Mouse (Mus musculus): ENCODE results near the gene Poln. TPM values are rescaled to one million over a fixed set of nuclear protein-coding genes. Genes with fewer than 3 reads are reported as not detected.

The Poln gene
- polyA plus RNA-seq, 1 experiment from 2014 or later: 0.52 TPM

DNA sequence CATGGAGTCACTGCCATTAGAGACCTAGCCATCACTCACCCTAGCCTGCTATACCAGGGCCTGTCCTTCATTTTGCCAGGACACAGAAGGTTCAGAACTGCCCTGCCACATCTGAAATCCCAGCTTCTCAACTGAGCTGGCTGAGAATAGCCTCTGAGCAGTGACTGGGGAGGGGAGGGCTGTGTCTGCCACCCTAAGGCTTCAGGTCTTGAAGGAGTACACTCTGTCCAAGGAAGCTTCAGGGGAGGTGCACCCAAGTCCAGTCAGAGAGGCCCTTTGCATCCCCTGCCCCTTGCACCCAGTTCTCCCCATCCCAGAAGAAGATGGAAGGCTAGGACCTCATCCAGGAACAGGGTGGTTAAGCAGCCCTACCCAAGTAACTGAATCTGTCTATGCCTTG lies 16.5 kb upstream of the Poln start:
- H3K27ac ChIP-seq (replicated peaks): no peak overlapping the region
- H3K27me3 ChIP-seq (replicated peaks): no peaks in the 10 kb centered on the region
- peaks cover 61% of the 10 kb centered on the region for H3K4me1 ChIP-seq
- peak overlapping the region; percentile 91 for H3K4me3 ChIP-seq (replicated peaks)
- peak overlapping the region; percentile 74 for H3K9ac ChIP-seq (replicated peaks)
- no peaks in the 10 kb centered on the region for H3K9me3 ChIP-seq (replicated peaks)
- peaks cover 24% of the 10 kb centered on the region for H3K36me3 ChIP-seq
- no peak for ATAC-seq (ENCODE audit: low FRiP score)
- H3K4me2 ChIP-seq: peak overlapping the region; percentile 94

DNA sequence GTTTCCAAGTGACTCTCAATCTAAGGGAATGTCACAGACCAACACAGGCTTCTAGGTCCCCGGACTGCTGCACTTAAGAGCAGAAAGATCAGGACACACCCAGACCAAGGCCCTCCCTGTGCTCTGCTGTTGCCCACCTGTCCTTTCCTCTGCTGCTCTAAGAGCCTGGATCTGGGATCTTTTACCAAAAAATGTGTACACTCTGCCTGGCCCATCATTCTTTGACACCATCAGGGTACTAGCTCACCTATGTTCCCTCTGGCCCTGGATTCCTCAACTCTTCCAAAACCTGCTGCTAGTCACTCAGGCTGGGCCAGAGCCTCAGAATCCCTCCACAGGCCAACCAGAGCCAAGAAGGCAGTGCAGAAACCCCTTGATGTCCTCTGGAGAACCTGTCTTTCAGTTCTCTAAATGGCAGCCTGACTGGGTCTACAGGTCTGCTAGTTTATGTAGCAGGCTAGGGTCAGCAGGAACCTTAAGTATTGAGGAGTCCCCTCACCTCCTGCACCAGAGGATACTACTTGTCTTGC lies 15.9 kb upstream of the Poln start:
- WGBS: 88% methylated on average over 1 of the region's 1 CpGs
- no peak for ATAC-seq (ENCODE audit: low FRiP score)
- 0 out of 2 replicates have a peak overlapping the region, but pooled peaks have one; percentile 0 for H3K9ac ChIP-seq (replicated peaks)
- H3K4me2 ChIP-seq: peak overlapping the region; percentile 94
- no peaks in the 10 kb centered on the region for H3K9me3 ChIP-seq (replicated peaks)
- H3K4me3 ChIP-seq (replicated peaks): peak overlapping the region; percentile 91; the same call in 1 of the 2 replicates
- no peaks in the 10 kb centered on the region for H3K27me3 ChIP-seq (replicated peaks)
- H3K4me1 ChIP-seq: peaks cover 61% of the 10 kb centered on the region
- H3K27ac ChIP-seq (replicated peaks): no peak overlapping the region
- H3K36me3 ChIP-seq: peaks cover 30% of the 10 kb centered on the region

DNA sequence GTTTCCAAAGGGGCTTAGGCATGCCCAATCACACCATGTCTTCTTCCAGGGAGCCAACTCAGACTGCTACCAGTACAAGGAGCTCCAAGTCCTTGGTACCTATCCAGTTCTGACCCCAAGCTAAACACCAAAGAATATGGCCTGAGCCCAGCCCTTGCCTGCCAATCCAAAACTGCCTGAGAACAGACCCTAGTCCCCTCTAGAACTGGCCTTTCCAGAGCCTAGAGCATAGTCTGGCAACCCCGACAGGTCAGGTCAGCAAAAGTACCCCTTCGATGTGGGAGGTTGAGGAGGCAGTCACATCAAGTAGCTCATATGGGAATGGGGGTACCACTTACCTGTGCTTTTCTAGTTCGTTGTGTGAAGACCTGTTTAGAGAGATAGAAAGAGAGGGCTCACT lies 14.7 kb upstream of the Poln start:
- Histone ChIP-seq H3K4me1 (peaks cover 57% of the 10 kb centered on the region), H3K9ac (replicated peaks) (no peak overlapping the region), H3K4me2 (0 out of 2 replicates have a peak overlapping the region, but pooled peaks have one; percentile 2), H3K36me3 (peaks cover 38% of the 10 kb centered on the region), H3K9me3 (replicated peaks) (no peaks in the 10 kb centered on the region), H3K4me3 (replicated peaks) (no peak overlapping the region), H3K27ac (replicated peaks) (no peak overlapping the region), H3K27me3 (replicated peaks) (no peaks in the 10 kb centered on the region)
- ATAC-seq (ENCODE audit: low FRiP score): no peak
- WGBS: 85% methylated on average over 3 of the region's 3 CpGs

DNA sequence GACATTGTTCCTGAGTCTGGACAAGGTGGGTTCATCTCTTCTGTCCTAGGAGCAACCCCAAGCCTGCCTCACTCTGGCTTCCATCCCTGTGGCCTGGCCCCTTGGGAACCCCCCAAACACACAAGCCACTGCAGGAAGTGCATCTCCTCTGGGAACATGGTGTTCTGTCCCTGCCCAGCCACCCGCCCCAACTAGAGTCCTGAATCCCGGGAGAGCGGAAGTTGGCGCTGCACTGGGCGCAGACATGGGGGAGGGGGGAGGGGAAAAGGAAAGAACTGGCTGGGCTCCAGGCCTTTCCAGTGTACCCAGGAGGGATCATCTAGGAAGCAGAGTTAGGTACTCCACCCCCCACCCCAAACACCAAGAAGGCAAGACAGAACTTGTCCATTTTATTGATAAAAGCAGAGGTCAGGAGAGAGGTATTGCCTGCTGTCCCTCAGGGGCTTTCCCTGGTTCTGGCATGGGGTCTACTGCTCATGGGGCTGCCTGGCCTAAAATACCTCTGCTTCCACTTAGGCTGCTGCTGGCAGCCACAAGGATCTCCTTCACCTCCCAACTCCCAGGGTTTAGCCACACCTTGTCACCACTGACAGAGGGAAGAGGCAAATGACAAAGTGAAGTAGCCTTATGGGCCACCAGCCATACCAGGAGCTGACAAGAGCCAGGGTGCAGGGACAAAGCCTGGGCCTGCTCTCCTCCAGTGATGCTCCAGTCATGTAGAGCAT lies 14.1 kb upstream of the Poln start:
- ATAC-seq (ENCODE audit: low FRiP score): no peak
- Histone ChIP-seq H3K4me2 (no peak overlapping the region), H3K27me3 (replicated peaks) (no peaks in the 10 kb centered on the region), H3K27ac (replicated peaks) (no peak overlapping the region), H3K36me3 (peaks cover 43% of the 10 kb centered on the region), H3K9ac (replicated peaks) (no peak overlapping the region), H3K9me3 (replicated peaks) (no peaks in the 10 kb centered on the region), H3K4me1 (peaks cover 51% of the 10 kb centered on the region), H3K4me3 (replicated peaks) (no peak overlapping the region)
- WGBS: 60% methylated on average over 5 of the region's 5 CpGs

DNA sequence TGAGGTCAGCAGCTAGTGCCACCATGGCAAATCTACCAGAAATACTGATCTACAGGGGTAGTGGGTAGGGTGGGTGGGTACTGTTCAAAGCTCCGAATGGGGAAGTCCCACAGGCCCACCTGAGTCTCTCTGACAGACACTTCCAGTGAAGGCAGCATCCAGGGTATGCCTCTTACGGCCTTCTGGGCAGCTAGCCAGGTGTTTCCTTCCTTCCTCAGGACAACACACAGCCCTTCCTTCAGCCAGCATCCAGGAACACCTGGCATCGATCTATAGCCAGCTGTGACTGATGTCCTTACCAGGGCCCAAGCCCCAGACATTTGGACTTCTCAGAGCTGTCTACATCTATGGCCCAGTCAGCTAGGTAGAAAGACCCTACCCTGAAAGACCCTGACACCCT lies 13.2 kb upstream of the Poln start:
- WGBS: 79% methylated on average over 3 of the region's 3 CpGs

DNA sequence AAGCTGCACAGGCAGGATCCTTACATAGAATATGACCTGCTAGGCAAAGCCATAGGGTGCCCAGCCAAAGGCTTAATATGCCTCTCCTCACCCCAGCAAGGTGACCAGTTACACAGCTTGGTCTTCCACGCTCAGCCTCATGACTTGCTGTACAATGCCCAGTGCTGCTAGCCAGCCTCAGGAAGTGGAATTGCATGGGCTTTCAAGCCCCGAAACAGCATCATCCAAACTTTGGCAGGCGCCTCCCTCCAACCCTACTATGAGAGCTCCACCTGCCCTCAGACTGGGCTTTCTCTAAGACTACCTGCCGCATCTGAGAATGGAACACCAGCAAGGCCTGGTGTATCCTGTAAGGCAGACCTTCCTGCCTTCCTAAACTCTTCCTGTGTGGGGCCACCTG lies 8.6 kb upstream of the Poln start:
- Histone ChIP-seq H3K4me2 (no peak overlapping the region), H3K9me3 (replicated peaks) (no peaks in the 10 kb centered on the region), H3K4me1 (peaks cover 8% of the 10 kb centered on the region), H3K4me3 (replicated peaks) (no peak overlapping the region), H3K27ac (replicated peaks) (no peak overlapping the region), H3K27me3 (replicated peaks) (no peaks in the 10 kb centered on the region), H3K9ac (replicated peaks) (no peak overlapping the region), H3K36me3 (peaks cover 89% of the 10 kb centered on the region)
- WGBS: 95% methylated on average over 4 of the region's 4 CpGs
- ATAC-seq (ENCODE audit: low FRiP score): no peak

More for the DNA sequence above, 13.2 kb upstream of the Poln start:
- no peak for ATAC-seq (ENCODE audit: low FRiP score)
- Histone ChIP-seq H3K4me1 (peaks cover 49% of the 10 kb centered on the region), H3K4me3 (replicated peaks) (no peak overlapping the region), H3K36me3 (peaks cover 50% of the 10 kb centered on the region), H3K27me3 (replicated peaks) (no peaks in the 10 kb centered on the region), H3K27ac (replicated peaks) (no peak overlapping the region), H3K9me3 (replicated peaks) (no peaks in the 10 kb centered on the region), H3K4me2 (no peak overlapping the region), H3K9ac (replicated peaks) (no peak overlapping the region)

DNA sequence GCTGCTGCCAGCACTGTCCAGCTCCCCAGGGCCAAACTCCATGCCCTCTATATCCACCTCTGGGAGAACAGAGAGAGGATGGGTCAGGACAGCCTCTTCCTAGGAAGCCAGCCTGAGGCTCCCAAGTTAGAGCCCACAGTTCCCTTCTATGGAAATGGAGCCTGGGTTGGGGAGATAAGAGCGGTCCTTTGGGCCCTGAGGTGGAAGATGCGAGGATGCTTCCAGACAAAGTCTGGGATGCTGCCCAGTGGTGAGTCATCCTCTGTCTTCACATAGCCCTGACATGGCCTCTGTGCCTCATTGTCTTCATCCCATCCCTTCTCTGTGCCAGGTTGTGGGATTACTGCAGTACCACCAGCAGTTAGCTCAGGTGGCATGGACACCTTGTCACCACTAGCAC lies 7.8 kb upstream of the Poln start:
- H3K36me3 ChIP-seq: peaks cover 86% of the 10 kb centered on the region
- peaks cover under 1% of the 10 kb centered on the region; the same call in 1 of the 2 replicates for H3K4me1 ChIP-seq
- H3K27me3 ChIP-seq (replicated peaks): no peaks in the 10 kb centered on the region
- no peak for ATAC-seq (ENCODE audit: low FRiP score)
- H3K9me3 ChIP-seq (replicated peaks): no peaks in the 10 kb centered on the region
- no peak overlapping the region for H3K9ac ChIP-seq (replicated peaks)
- no peak overlapping the region for H3K4me2 ChIP-seq
- no peak overlapping the region for H3K27ac ChIP-seq (replicated peaks)
- 93% methylated on average over 2 of the region's 2 CpGs for WGBS
- no peak overlapping the region for H3K4me3 ChIP-seq (replicated peaks)

DNA sequence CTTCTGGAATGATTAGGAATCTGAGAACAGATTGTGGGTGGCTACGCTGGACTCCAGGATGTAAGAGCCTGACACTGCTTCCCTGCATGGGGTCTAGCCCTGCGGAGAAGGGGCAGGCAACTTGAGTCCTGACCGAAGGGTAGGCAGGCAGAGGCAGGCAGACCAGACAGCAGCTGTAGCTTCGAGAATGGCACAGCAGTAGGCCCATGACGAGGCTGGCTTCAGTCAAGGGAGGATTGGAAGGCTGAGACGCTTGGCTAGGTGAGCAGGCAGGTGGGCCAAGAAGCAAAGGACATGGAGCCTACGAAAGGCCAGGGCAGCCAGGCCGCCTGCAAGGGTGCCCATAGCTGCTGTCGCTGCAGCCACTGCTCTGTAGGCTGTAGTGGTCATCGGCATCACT lies 7.4 kb upstream of the Poln start:
- no peaks in the 10 kb centered on the region for H3K9me3 ChIP-seq (replicated peaks)
- H3K27ac ChIP-seq (replicated peaks): no peak overlapping the region
- peaks cover 82% of the 10 kb centered on the region for H3K36me3 ChIP-seq
- H3K4me1 ChIP-seq: no peaks in the 10 kb centered on the region
- H3K27me3 ChIP-seq (replicated peaks): no peaks in the 10 kb centered on the region
- no peak for ATAC-seq (ENCODE audit: low FRiP score)
- no peak overlapping the region for H3K4me2 ChIP-seq
- H3K4me3 ChIP-seq (replicated peaks): no peak overlapping the region
- no peak overlapping the region for H3K9ac ChIP-seq (replicated peaks)
- 79% methylated on average over 10 of the region's 10 CpGs for WGBS

DNA sequence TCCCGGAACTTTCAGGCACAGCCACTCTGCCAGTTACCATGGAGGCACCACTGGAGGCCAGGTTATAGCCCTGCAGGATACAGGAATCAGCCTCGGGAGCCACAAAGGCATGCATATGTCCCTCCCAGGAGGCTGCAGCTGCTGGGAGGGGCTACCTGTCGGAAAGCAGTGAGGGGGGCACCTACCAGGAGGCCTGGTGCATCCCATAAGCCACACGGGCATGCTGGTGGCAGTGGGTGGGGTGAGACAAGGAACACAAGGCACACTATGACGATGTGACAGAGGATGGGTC lies 6.1 kb upstream of the Poln start:
- no peak overlapping the region for H3K27ac ChIP-seq (replicated peaks)
- no peak overlapping the region for H3K9ac ChIP-seq (replicated peaks)
- H3K27me3 ChIP-seq (replicated peaks): no peaks in the 10 kb centered on the region
- ATAC-seq (ENCODE audit: low FRiP score): no peak
- peaks cover 70% of the 10 kb centered on the region for H3K36me3 ChIP-seq
- no peak overlapping the region for H3K4me3 ChIP-seq (replicated peaks)
- 13% methylated on average over 5 of the region's 5 CpGs for WGBS
- H3K4me2 ChIP-seq: no peak overlapping the region
- no peaks in the 10 kb centered on the region for H3K9me3 ChIP-seq (replicated peaks)
- H3K4me1 ChIP-seq: no peaks in the 10 kb centered on the region; the same call in 1 of the 2 replicates

DNA sequence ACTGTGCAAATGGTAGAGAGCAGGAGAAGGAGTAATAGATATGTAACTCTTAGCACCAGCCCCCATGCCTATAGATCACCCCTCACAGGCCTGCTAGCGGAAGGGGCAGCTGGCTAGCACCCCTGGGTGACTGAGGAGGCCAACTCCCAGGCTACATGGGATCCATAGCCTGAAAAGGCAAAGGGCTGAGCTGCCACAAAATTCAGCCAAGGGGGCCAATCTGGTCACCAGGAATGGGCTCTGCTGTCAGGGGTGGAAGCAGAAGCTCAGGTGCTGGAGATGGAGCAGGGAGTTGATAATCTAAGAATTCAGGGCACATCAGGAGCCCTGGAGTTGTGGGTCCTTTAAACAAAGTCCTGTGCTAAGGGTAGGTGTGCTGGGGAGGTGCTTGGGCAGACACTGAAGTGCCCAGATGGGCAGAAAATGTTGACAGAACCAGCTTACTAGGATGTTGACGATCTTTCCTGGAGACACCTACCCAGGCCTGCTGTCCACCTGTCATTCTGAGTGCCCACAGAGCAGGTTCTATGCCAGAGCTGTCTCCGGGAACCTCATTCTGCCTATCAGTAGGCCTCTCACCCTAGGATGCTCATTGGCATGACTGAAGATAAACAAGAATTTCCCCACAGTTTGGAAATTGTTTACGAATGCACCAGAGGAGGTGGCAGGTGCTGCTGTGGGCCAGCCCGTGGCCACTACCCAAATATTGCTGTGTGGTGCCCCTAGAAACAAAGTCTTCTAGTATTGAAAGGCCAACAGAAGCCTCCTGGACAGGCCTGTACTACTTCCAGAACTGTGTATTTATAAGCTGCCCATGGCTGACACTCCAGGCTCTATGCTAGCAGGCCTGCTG lies 5.5 kb upstream of the Poln start:
- H3K9ac ChIP-seq (replicated peaks): no peak overlapping the region
- H3K4me3 ChIP-seq (replicated peaks): no peak overlapping the region
- H3K27ac ChIP-seq (replicated peaks): no peak overlapping the region
- WGBS: 68% methylated on average over 5 of the region's 5 CpGs
- ATAC-seq (ENCODE audit: low FRiP score): no peak
- peaks cover 65% of the 10 kb centered on the region for H3K36me3 ChIP-seq
- H3K4me1 ChIP-seq: peaks cover 3% of the 10 kb centered on the region
- H3K27me3 ChIP-seq (replicated peaks): no peaks in the 10 kb centered on the region
- no peaks in the 10 kb centered on the region for H3K9me3 ChIP-seq (replicated peaks)
- no peak overlapping the region for H3K4me2 ChIP-seq

DNA sequence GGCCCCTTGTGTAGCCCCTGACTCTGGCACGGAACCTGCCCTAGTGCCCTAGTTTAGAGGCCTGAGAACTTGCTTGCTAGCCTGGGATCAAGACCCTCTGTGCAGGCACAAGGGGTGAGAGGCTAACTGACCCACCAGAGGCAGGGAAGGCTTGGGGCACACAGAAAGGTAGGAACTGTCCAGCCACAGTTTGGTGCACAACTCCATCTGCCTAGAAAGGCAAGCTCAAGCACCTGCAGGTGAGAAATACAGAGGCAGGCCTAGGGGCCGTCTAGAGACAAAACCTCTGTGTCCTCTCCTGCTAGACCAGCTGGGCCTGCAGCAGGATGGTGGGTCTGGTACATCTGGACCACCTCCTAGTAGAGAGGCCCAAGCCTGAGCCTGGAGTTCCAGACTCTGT lies 4.8 kb upstream of the Poln start:
- 87% methylated on average over 2 of the region's 2 CpGs for WGBS
- Histone ChIP-seq H3K27me3 (replicated peaks) (no peaks in the 10 kb centered on the region), H3K36me3 (peaks cover 60% of the 10 kb centered on the region), H3K4me3 (replicated peaks) (no peak overlapping the region), H3K4me2 (no peak overlapping the region), H3K9me3 (replicated peaks) (no peaks in the 10 kb centered on the region), H3K27ac (replicated peaks) (no peak overlapping the region), H3K9ac (replicated peaks) (no peak overlapping the region), H3K4me1 (peaks cover 6% of the 10 kb centered on the region)
- ATAC-seq (ENCODE audit: low FRiP score): no peak

DNA sequence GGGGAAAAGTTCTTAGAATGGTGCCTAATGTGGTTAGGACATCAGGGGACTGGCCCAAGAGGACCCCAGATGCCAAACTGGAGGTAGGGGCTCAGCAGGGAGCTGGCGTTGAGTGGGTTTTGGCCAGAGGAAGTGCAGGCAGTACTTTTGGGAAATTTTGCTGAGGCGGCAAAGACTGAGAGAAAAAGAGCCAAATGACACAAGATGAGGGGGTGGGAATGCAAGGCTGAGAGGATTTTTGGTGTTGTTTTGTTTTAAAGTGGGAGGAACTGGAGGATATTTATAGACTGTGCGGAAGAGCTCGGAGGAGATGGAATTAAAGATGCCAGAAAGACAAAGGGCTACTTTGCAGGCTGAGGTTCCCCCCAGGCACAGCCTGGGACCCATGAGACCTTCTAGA lies 1.5 kb upstream of the Poln start:
- no peaks in the 10 kb centered on the region for H3K9me3 ChIP-seq (replicated peaks)
- ATAC-seq (ENCODE audit: low FRiP score): no peak
- H3K4me2 ChIP-seq: no peak overlapping the region
- H3K4me3 ChIP-seq (replicated peaks): no peak overlapping the region
- no peak overlapping the region for H3K9ac ChIP-seq (replicated peaks)
- peaks cover 12% of the 10 kb centered on the region for H3K4me1 ChIP-seq
- no peak overlapping the region; the same call in 1 of the 2 replicates for H3K27ac ChIP-seq (replicated peaks)
- 75% methylated on average over 4 of the region's 4 CpGs for WGBS
- H3K27me3 ChIP-seq (replicated peaks): no peaks in the 10 kb centered on the region
- H3K36me3 ChIP-seq: peaks cover 31% of the 10 kb centered on the region

Data from neural tube, embryonic 15.5 days (tissue).